Mouse (Mus musculus): ENCODE measurements at regions not wholly inside any gene's neighbourhood (a gene's known extent, or its start where the extent isn't known, plus 50 kb on each side); places are given as distances from the start of the nearest gene placed in this dataset.

DNA sequence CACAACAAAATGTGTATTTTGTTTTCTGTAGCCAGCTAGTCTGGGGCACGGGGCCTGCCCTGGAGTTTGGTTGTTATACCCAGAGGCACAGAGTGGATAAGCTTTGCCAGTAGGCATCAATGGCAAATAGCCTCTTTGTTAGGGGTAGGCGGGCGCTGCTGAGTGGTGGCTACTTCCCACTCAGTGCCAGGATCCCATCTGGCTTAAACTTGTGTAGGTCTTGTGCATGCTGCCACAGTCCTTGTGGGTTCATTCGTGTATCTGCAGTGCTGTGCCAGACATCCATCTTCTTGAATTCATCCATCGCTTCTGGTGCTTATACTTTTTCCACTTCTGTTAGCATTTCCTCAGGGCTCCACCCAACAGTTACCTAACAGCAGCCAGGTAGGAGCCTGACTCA lies 545.4 kb upstream of the Atp11b start:
- no peak for TF ChIP-seq POLR2A (IDR thresholded peaks at IDR 0.05; ENCODE audit: borderline replicate concordance, low read depth, low read length)
- no peak for TF ChIP-seq CTCF (IDR thresholded peaks at IDR 0.05; ENCODE audit: low read depth, low read length)

Data from bone marrow macrophage, adult 2 months (primary cell).